Mouse (Mus musculus) midbrain, embryonic 13.5 days (tissue): ENCODE measurements around the gene Ppp2r5c. TPM values are rescaled to one million over a fixed set of nuclear protein-coding genes. Genes with fewer than 3 reads are reported as not detected.

Experiments
- ATAC-seq: fragments of 200-750 bp; cut with Nextera tagmentation; 2 replicates; pipeline ENCODE4 v1.8.0; 2017; ENCODE audit warnings: mild to moderate bottlenecking, moderate TSS enrichment, moderate library complexity
- H3K27ac ChIP-seq: fragments of 300-500 bp; sonication (generic); 2 replicates; pipeline ENCODE4 v1.5.1; 2015; ENCODE audit warnings: inconsistent platforms, mild to moderate bottlenecking, moderate library complexity
- H3K27me3 ChIP-seq: fragments of 300-500 bp; sonication (generic); 2 replicates; pipeline ENCODE4 v1.6.1; 2015; ENCODE audit warnings: mild to moderate bottlenecking, inconsistent platforms
- H3K36me3 ChIP-seq: fragments of 300-500 bp; sonication (generic); 2 replicates; pipeline ENCODE4 v1.6.1; 2015; ENCODE audit warnings: mild to moderate bottlenecking, inconsistent platforms
- H3K4me1 ChIP-seq: fragments of 300-500 bp; sonication (generic); replicated peaks from 2 replicates; pipeline ENCODE4 v1.6.1; 2015; ENCODE audit warnings: inconsistent platforms
- H3K4me2 ChIP-seq: fragments of 300-500 bp; sonication (generic); replicated peaks from 2 replicates; pipeline ENCODE4 v1.6.1; 2015; ENCODE audit warnings: moderate library complexity, mild to moderate bottlenecking, inconsistent platforms
- H3K4me3 ChIP-seq: fragments of 300-500 bp; sonication (generic); replicated peaks from 2 replicates; pipeline ENCODE4 v1.5.1; 2015; ENCODE audit warnings: mild to moderate bottlenecking, inconsistent platforms
- H3K9ac ChIP-seq: fragments of 300-500 bp; sonication (generic); replicated peaks from 2 replicates; pipeline ENCODE4 v1.6.1; 2015; ENCODE audit warnings: mild to moderate bottlenecking, inconsistent platforms
- H3K9me3 ChIP-seq: fragments of 300-500 bp; sonication (generic); 2 replicates; pipeline ENCODE4 v1.6.1; 2016; ENCODE audit warnings: mild to moderate bottlenecking, inconsistent platforms
- WGBS: fragments of 180-500 bp; shearing (Covaris S2); methylation state at CpG from one replicate; pipeline ENCODE4 v1.1.7; 2015; 5-methylcytosine and 5-hydroxymethylcytosine counted together
- polyA plus RNA-seq: library from polyadenylated mRNA; unstranded; fragments of >200 nt; fragmentation: Nextera tagmentation; extraction: Ambion mirVana; gene quantifications from 2 replicates; pipeline ENCODE4 v1.2.1, GENCODE M21; 2015

The Ppp2r5c gene
- polyA plus RNA-seq, 1 experiment from 2014 or later = 136 TPM

DNA sequence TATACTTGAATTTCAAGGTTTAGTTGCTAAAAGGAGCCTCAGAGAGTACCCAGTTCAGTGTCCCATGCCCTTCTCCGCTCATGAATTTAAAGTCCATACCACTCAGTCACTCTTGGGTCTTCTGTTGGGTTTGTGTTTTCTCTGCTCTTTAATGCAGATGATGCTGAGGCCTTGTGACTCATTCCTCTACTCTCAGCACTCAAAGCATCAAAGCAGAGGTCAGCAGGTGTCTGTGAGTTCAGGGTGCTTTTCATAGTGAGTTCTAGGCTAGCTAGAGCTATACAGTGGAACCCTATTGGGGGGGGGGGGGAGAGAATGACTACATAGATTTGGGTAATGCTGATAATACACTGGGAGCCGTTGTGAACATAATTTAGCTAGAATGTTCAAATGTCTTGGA lies 163.8 kb downstream of the Ppp2r5c start:
- H3K4me2 ChIP-seq = no peak overlapping the region
- peaks cover 6% of the 10 kb centered on the region; the same call in 1 of the 2 replicates for H3K4me1 ChIP-seq
- H3K27ac ChIP-seq = no peak overlapping the region
- no peaks in the 10 kb centered on the region for H3K9me3 ChIP-seq
- 94% methylated on average over 2 of the region's 2 CpGs for WGBS
- H3K36me3 ChIP-seq = peaks cover 41% of the 10 kb centered on the region
- no peak overlapping the region for H3K4me3 ChIP-seq
- ATAC-seq = no peak
- H3K27me3 ChIP-seq = no peaks in the 10 kb centered on the region
- H3K9ac ChIP-seq = no peak overlapping the region

DNA sequence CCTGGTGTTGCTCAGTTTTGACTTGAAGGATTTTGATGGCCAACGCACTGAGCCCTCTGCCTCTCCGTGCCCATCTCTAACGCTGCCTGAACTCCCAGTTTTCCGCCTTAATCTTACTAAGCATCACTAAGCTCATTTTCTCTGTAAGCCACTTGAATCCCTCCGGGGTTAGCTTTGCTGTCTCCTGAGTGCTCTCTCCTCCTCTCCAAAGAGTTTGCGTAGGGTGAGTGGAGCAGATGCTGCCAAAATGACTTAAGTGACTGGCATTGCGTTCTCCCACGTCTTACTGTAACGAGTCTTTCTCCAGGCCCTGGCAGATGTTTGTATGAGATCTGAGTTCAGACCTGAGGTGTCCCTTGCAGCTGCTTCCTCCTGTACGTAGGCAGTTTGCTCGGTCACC lies 183.1 kb downstream of the Ppp2r5c start:
- no peak overlapping the region for H3K4me3 ChIP-seq
- ATAC-seq = no peak
- no peak overlapping the region for H3K4me2 ChIP-seq
- no peaks in the 10 kb centered on the region for H3K9me3 ChIP-seq
- no peaks in the 10 kb centered on the region for H3K27me3 ChIP-seq
- H3K9ac ChIP-seq = no peak overlapping the region
- H3K4me1 ChIP-seq = no peaks in the 10 kb centered on the region
- H3K36me3 ChIP-seq = peaks cover 100% of the 10 kb centered on the region
- 89% methylated on average over 11 of the region's 11 CpGs for WGBS
- no peak overlapping the region for H3K27ac ChIP-seq

Other genes starting within 250 kb of the Ppp2r5c start
- gene Dio3, start 168.1 kb upstream of the Ppp2r5c start, polyA plus RNA-seq = 1.4 and 1.8 TPM in 2 replicates
- 92.2 and 93.6 TPM in 2 replicates for gene Dync1h1, start 154.3 kb downstream of the Ppp2r5c start, polyA plus RNA-seq
- gene 1700001K19Rik, start 235.5 kb downstream of the Ppp2r5c start, polyA plus RNA-seq = 0.28 and 0.39 TPM in 2 replicates